Mouse (Mus musculus): ENCODE results near the gene Gm10406.
"Not testable (repeated sequence)": the region's sequence is repeated elsewhere in the genome, so short reads cannot be mapped to it uniquely, and the experiment has no call there.

Gene Gm10406

DNA sequence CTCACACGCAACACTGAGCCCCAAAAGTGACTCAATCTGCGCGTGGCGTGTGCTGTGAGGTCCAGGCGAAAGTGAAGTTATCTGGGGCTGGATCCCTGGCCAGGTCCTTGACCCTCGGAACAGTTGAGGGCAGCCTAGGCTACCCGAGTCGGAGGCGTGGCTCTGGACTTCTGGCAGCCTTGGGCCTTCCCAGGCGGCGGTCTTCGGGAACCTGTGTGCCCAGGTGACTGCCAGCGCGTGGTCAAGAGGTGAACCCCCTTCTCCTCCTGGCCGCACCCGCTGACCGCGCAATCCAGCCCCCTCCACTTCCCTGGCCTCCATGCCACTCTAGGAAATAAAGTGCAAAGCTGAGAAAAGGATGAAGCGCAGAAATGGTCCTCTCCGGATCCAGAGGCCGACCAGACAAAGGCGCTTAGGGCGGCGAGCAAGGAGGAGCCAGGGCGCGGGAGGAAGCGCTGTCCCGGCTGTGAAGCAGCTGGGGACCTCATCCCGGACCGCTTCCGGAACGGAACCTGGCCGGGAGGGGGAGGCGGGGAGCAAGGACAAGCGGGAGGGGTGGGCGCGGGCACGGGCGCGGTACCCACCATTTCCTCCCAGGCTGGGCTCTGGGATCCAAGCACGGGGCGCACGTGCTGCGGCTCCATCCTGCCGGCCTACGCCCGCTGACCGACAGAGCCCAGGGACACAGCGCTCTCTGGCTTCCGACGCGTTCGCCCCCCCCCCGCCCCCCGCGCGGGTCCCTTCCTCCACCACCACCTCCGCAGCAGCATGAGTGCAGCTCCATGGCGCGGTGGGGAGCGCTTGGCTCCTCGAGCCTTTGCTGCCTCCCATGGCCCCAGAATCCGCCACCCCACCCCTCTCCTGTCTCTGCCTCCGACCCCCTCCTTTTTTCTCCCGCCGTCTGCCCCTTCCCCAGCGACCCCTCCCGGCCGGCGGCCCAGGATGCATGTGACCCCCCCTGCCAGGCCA is at the start of gene Gm10406:
TSS of gene Gm10406 (minus strand) at position 669 of the 969 bp plus-strand sequence.
- DNase-seq (ENCODE audit: extremely low spot score, low read depth, low spot score), result not testable (repeated sequence)

DNA sequence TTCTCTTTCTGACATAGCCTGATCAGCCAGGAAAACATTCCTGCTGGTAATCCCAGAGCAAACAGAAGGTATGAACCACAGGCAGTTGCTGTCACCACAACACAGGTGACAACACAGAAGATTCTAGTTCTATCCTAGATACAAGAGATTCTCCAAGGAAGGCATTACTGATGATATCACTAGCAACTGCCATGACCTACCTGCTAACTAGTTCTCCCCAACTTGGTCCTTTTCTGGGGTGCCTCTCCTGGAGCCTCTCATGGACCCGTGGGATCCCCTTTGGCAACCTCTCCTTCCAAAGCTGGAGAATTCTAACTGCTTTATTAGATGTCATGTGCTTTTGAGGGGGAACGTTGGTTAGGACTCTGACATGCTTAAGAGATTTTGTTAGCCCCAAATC is 17.6 kb upstream of the Gm10406 start, which contains the start of gene Gm3685:
TSS of gene Gm3685 (minus strand) at position 101 of the 400 bp plus-strand sequence.
- DNase-seq (ENCODE audit: extremely low spot score, low read depth, low spot score), result not testable (repeated sequence)

- DNase-seq (ENCODE audit: extremely low spot score, low read depth, low spot score), result not testable (repeated sequence)
Observed at GRCm38 (mm10) chr14:7026274-7026673, 975 bp downstream of the Gm10406 start.

GRCm38 (mm10) chr14:6973718-6974117 is 53.5 kb downstream of the Gm10406 start, which contains the start of gene Gm6356:
Gene Gm6356 (minus strand): TSS chr14:6973818.
- not testable (repeated sequence) for DNase-seq (ENCODE audit: extremely low spot score, low read depth, low spot score)

All from hindlimb bud, embryonic 11.5 days (tissue).